Mouse (Mus musculus) intestine, postnatal 0 days (tissue): ENCODE results near the gene Lrrc4. TPM values are rescaled to one million over a fixed set of nuclear protein-coding genes. Genes with fewer than 3 reads are reported as not detected.

ENCODE experiments used
- ATAC-seq: fragments of 200-750 bp; cut with Nextera tagmentation; 2 replicates; pipeline ENCODE4 v1.8.0; 2017; ENCODE audit warnings: mild to moderate bottlenecking, moderate TSS enrichment, moderate library complexity
- H3K27ac ChIP-seq: fragments of 300-500 bp; sonication (generic); 2 replicates; pipeline ENCODE4 v1.5.1; 2014; ENCODE audit warnings: mild to moderate bottlenecking, low read depth, low read length, moderate library complexity
- H3K27me3 ChIP-seq: fragments of 300-500 bp; sonication (generic); replicated peaks from 2 replicates; pipeline ENCODE4 v1.6.1; 2014; ENCODE audit warnings: low read length, mixed read lengths; ENCODE audit not compliant: control insufficient read depth, insufficient read depth
- H3K36me3 ChIP-seq: fragments of 300-500 bp; sonication (generic); 2 replicates; pipeline ENCODE4 v1.6.1; 2014; ENCODE audit warnings: mild to moderate bottlenecking, moderate library complexity; ENCODE audit not compliant: control insufficient read depth, insufficient read depth
- H3K4me1 ChIP-seq: fragments of 300-500 bp; sonication (generic); replicated peaks from 2 replicates; pipeline ENCODE4 v1.6.1; 2014; ENCODE audit warnings: antibody characterized with exemption, low read length, mixed read lengths; ENCODE audit not compliant: control insufficient read depth, insufficient read depth
- H3K4me2 ChIP-seq: fragments of 300-500 bp; sonication (generic); replicated peaks from 2 replicates; pipeline ENCODE4 v1.6.1; 2014; ENCODE audit warnings: low read depth, mild to moderate bottlenecking, moderate library complexity
- H3K4me3 ChIP-seq: fragments of 300-500 bp; sonication (generic); 2 replicates; pipeline ENCODE4 v1.5.1; 2014; ENCODE audit warnings: low read depth, low read length
- H3K9ac ChIP-seq: fragments of 300-500 bp; sonication (generic); 2 replicates; pipeline ENCODE4 v1.6.1; 2014; ENCODE audit warnings: mild to moderate bottlenecking, low read depth, low read length
- H3K9me3 ChIP-seq: fragments of 300-500 bp; sonication (generic); 2 replicates; pipeline ENCODE4 v1.6.1; 2016; ENCODE audit warnings: mixed run types; ENCODE audit not compliant: control insufficient read depth
- CTCF ChIP-seq: sonication (generic); IDR thresholded peaks from 2 replicates; pipeline ENCODE4 v1.5.1; 2016; ENCODE audit warnings: low read depth, mild to moderate bottlenecking, control low read depth, antibody characterized with exemption, moderate library complexity
- WGBS: fragments of 180-500 bp; shearing (Covaris S2); extraction: QIAGEN DNeasy Blood & Tissue Kit; methylation state at CpG from one replicate; pipeline ENCODE4 v1.1.7; 2014; 5-methylcytosine and 5-hydroxymethylcytosine counted together
- polyA plus RNA-seq: library from polyadenylated mRNA; unstranded; fragments of >200 nt; fragmentation: Nextera tagmentation; extraction: Ambion mirVana; gene quantifications from 2 replicates; pipeline ENCODE4 v1.2.1, GENCODE M21; 2015

Lrrc4 gene
- polyA plus RNA-seq, 1 experiment from 2014 or later = 3.2 TPM

DNA sequence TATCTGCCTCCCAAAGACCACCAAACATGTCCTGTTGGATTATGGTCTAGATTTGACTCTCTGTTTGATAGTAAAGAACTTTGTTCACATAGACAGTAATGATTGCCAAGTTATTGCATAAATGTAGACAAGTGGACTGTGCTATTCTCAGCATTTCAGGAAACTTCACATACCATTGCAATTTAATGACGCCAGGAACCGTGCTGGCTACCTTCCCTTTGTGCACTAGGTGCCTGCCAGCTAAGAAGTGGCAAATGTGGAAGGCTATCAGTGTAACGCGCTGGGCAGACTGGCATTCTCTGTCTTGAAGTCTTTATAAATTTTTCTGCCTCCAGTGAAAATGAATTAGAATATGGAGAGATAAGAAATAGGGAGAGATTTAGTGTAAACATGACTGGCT lies 151.0 kb downstream of the Lrrc4 start:
- no peak for ATAC-seq
- no peak overlapping the region for H3K4me3 ChIP-seq
- H3K36me3 ChIP-seq = no peaks in the 10 kb centered on the region
- WGBS = 62% methylated on average over 4 of the region's 4 CpGs
- H3K27ac ChIP-seq = 0 out of 2 replicates have a peak overlapping the region, but pooled peaks have one; percentile 35
- H3K9ac ChIP-seq = no peak overlapping the region
- no peaks in the 10 kb centered on the region for H3K27me3 ChIP-seq
- H3K9me3 ChIP-seq = no peaks in the 10 kb centered on the region
- H3K4me2 ChIP-seq = no peak overlapping the region
- TF ChIP-seq CTCF = no peak
- peaks cover 7% of the 10 kb centered on the region; the same call in 1 of the 2 replicates for H3K4me1 ChIP-seq

DNA sequence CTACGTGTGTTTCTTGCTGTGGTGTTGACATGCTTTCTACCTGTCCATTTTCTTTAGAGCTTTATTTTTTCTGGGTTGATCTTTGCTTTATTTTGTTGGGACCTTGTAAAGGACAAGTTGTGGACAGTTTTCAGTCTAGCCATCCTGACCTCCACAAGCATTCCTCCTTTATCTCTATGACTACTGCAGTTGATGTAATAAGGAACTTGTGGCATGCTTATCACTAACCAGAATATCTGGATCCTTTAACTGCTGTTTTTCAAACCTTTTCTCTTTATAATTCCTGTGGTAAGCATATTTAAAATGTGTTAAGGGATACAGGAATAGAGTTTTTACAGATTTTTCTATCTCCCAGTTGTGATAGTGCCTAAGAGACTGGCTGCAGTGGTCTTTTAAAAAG lies 152.7 kb downstream of the Lrrc4 start:
- H3K9ac ChIP-seq = no peak overlapping the region
- peaks cover 7% of the 10 kb centered on the region; the same call in 1 of the 2 replicates for H3K4me1 ChIP-seq
- H3K27ac ChIP-seq = no peak overlapping the region
- no peak for ATAC-seq
- H3K9me3 ChIP-seq = no peaks in the 10 kb centered on the region
- no peaks in the 10 kb centered on the region for H3K36me3 ChIP-seq
- no peaks in the 10 kb centered on the region for H3K27me3 ChIP-seq
- H3K4me3 ChIP-seq = no peak overlapping the region
- no peak overlapping the region for H3K4me2 ChIP-seq
- WGBS = 86% methylated on average over 1 of the region's 1 CpGs
- no peak for TF ChIP-seq CTCF

DNA sequence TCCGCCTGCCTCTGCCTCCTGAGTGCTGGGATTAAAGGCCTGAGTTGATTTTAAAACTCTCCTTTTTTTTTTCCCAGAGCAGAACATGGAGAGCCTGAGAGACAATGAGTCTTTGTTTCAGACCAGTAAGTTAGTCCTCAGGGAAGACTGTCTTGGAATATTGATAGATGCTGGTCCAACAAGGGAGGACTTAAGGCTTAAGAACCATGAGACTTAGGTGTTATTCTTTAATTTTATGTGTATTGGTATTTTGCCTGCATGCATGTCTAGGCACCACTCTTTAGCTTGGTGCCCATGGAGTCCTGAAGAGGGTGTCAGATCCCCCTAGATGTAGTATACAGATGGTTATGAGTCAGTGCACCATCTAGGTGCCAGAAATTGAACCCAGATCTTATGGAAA lies 156.9 kb downstream of the Lrrc4 start:
- Histone ChIP-seq H3K4me3 (no peak overlapping the region), H3K4me1 (no peaks in the 10 kb centered on the region), H3K36me3 (peaks cover 4% of the 10 kb centered on the region; the same call in 1 of the 2 replicates), H3K27ac (no peak overlapping the region), H3K9me3 (no peaks in the 10 kb centered on the region), H3K9ac (no peak overlapping the region), H3K4me2 (no peak overlapping the region), H3K27me3 (no peaks in the 10 kb centered on the region)
- no peak for ATAC-seq
- 92% methylated on average over 1 of the region's 1 CpGs for WGBS
- TF ChIP-seq CTCF = no peak

DNA sequence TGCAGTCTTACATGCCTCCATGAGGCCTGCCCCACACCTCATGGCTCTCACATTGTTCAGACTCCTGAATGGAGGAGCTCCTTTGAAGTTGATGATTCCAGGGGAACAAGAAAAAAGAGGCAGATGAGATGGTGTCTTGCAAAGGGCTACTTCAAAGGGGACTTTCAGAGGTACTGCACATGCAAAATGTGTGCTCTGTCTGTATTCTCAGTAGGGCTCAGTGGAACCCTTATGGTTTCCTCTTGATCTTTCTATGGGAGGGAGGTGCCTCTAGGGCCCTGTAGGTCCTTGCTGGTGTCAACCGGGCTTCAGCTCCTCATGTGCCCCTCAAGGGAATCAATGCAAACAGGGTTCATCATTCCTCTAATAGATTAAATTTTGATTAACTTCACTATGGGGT lies 159.2 kb downstream of the Lrrc4 start:
- Histone ChIP-seq H3K9me3 (no peaks in the 10 kb centered on the region), H3K4me2 (no peak overlapping the region), H3K27ac (no peak overlapping the region), H3K9ac (no peak overlapping the region), H3K4me1 (no peaks in the 10 kb centered on the region), H3K36me3 (peaks cover 18% of the 10 kb centered on the region), H3K27me3 (no peaks in the 10 kb centered on the region), H3K4me3 (no peak overlapping the region)
- TF ChIP-seq CTCF = no peak
- 96% methylated on average over 1 of the region's 1 CpGs for WGBS
- ATAC-seq = no peak

DNA sequence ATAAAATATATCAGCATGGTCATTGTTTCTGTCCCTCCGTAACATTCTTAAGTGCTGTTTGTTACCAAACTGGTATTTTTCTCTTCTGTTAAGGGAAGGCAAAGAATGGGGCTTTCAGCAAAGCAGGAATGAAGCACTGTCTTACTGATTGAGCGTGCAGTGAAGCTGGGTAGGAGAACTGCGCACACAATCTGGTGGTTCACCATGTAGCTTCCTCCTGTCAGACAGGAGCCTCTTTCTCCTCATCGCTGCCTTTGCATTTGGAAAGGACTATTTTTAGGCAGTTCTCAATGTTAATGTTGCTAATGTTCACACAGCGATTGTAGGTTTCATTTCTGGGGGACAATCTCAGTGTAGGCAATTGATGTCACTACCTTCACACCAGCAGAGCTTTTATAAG lies 162.3 kb downstream of the Lrrc4 start:
- H3K9me3 ChIP-seq = no peaks in the 10 kb centered on the region
- 96% methylated on average over 5 of the region's 5 CpGs for WGBS

DNA sequence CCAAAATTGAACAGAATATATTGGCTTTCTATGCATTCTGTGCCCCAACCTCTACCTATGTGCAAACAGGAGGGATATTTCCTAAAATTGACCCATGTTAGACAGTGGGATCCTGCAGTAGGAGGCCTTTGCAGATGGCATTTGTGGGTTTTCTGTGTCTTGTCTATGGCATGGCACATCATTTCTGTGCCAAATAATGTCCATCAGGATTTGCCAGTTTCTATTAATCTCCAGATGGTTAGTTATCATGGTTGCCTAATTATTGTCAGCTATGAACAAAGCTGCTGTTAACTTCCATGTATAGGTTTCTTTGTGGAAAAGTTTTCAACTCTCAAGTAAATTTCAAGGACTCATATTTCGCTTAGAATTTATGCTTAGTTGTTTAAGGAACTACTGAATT lies 164.0 kb downstream of the Lrrc4 start:
- TF ChIP-seq CTCF = no peak
- no peak overlapping the region for H3K9ac ChIP-seq
- H3K27me3 ChIP-seq = no peaks in the 10 kb centered on the region
- no peaks in the 10 kb centered on the region for H3K4me1 ChIP-seq
- H3K9me3 ChIP-seq = no peaks in the 10 kb centered on the region
- peaks cover 18% of the 10 kb centered on the region for H3K36me3 ChIP-seq
- WGBS = 96% methylated on average over 1 of the region's 1 CpGs
- no peak overlapping the region for H3K4me3 ChIP-seq
- no peak overlapping the region for H3K27ac ChIP-seq
- no peak for ATAC-seq
- H3K4me2 ChIP-seq = no peak overlapping the region

More for the DNA sequence above, 162.3 kb downstream of the Lrrc4 start:
- no peak for TF ChIP-seq CTCF
- no peak overlapping the region for H3K9ac ChIP-seq
- no peak for ATAC-seq
- H3K27me3 ChIP-seq = no peaks in the 10 kb centered on the region
- H3K27ac ChIP-seq = no peak overlapping the region
- peaks cover 18% of the 10 kb centered on the region for H3K36me3 ChIP-seq
- no peak overlapping the region for H3K4me3 ChIP-seq
- H3K4me2 ChIP-seq = no peak overlapping the region
- no peaks in the 10 kb centered on the region for H3K4me1 ChIP-seq

DNA sequence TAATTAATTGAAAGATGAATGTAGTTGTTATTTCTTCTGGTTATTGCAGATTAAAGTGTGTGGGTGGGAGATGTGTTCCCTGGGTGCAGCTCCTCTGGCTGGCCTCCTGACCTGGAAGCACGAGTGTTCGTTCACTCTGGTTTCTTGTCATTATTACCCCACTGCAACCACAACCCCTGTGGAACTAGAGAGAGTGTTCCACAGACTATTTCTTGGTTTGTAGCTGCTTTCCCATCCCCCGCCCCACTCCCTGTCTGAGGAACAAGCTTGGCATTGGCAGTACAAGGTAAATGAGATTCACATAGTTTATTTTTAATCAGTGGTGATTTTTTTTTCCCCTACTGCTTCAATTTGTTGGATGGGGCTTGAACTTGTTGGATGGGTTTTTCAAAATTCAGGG lies 166.8 kb downstream of the Lrrc4 start:
- no peaks in the 10 kb centered on the region for H3K4me1 ChIP-seq
- no peak overlapping the region for H3K9ac ChIP-seq
- no peak for ATAC-seq
- no peaks in the 10 kb centered on the region for H3K27me3 ChIP-seq
- TF ChIP-seq CTCF = no peak
- no peaks in the 10 kb centered on the region for H3K9me3 ChIP-seq
- no peak overlapping the region for H3K27ac ChIP-seq
- peaks cover 14% of the 10 kb centered on the region for H3K36me3 ChIP-seq
- H3K4me3 ChIP-seq = no peak overlapping the region
- H3K4me2 ChIP-seq = no peak overlapping the region
- 87% methylated on average over 3 of the region's 3 CpGs for WGBS
